Mouse (Mus musculus): ENCODE results near the gene Hist1h4j.
"Not testable (repeated sequence)": the region's sequence is repeated elsewhere in the genome, so short reads cannot be mapped to it uniquely, and the experiment has no call there.

Gene Hist1h4j

DNA sequence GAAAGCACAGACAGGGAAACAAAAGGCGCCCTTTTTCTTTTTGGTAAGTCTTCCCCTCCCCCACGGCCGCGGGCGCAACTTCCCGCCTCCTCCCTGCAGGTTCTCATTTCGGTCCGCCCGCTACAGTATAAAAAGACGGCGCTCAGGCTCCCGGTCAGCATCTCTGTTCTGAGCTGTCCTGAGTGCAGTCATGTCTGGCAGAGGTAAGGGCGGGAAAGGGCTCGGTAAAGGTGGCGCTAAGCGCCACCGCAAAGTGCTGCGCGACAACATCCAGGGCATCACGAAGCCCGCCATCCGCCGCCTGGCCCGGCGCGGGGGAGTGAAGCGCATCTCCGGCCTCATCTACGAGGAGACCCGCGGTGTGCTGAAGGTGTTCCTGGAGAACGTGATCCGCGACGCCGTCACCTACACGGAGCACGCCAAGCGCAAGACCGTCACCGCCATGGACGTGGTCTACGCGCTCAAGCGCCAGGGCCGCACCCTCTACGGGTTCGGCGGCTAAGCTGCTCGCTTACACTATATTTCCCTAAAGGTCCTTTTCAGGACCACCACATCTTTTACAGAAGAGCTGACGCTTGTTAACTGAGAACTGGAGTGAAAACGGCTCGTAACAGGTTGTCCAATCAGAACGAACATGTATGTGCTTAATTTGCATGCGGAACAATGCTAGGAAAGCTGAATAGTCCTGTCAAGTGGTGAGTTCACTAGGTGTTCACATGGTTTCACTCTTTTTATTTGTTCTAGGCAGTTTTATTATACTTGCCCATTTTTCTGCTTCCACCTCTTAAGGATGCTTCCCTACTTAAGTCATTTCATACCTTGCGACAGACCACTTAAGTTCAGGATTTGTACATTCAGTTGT, at the start of gene Hist1h4j:
TSS of gene Hist1h4j (plus strand) at position 159 of the 862 bp plus-strand sequence.
- peak; percentile 45 for DNase-seq

DNA sequence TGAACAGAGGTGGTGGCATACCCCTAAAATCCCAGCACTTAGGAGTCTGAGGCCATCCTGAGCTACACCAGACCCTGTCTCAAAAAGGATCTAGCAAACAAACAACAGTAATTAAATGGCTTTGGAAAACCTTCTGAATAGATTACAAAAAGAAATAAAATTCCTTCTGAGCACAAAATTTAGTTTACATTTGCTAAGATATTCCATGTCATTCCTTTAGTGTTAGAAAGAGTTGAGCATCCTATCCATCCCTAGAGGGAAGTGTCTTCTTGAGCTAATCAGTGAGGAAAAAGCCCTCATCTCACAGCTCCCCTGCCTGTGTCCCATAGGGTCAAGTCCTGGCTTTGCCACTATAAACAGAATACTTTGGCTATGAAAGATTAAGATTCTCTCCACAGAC, 37.1 kb upstream of the Hist1h4j start, which contains the start of gene Olfr1359:
TSS of gene Olfr1359 (plus strand) at position 301 of the 400 bp plus-strand sequence.
- DNase-seq = no peak

DNA sequence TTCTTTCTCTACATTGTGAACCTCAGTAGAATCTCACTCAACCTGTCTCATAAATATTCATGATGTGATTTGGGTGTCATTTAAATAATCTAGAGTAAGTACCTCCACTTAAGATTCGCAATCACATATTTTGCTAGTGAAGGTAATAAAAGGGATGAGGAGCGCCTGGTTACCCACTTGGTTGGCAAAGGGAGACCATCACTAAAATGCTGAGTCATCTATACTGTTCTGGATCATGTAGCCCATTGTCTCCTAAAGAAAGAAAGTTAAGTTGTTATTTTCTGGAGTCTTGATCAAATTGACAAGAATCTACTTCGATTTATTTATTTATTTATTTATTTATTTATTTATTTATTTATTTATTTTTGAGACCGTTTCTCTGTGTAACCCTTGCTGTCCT, 28.2 kb upstream of the Hist1h4j start:
- no peak for DNase-seq

DNA sequence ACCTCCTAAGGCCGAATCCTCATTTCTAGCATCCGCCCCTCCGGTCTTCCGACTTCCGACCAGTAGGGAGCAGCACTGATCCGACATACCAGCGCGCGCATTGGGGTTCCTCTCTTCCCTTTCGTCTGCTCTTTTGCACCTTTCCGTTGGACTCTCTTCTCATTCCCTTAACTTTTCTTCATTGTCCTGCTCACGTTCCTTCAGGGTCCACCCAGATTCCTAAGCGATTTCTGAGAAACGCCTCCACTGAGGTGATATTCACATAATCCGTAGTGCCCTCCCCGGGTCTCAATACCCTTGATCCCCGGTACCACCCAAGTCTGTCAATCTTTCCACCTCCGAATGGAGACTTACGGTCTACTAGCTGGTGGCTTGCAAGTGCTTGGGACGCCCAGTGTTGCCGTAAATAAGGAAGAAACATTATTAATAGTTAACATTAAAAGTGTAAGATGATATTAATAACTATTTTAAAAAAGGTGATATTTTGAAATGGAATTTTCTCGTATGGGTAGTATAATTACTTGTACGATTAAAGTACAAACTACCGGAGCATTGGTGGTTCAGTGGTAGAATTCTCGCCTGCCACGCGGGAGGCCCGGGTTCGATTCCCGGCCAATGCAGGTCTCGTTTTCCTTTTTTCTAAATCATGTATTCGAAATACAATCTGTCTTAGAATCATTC, 24.7 kb upstream of the Hist1h4j start:
- peak; percentile 88 for DNase-seq

DNA sequence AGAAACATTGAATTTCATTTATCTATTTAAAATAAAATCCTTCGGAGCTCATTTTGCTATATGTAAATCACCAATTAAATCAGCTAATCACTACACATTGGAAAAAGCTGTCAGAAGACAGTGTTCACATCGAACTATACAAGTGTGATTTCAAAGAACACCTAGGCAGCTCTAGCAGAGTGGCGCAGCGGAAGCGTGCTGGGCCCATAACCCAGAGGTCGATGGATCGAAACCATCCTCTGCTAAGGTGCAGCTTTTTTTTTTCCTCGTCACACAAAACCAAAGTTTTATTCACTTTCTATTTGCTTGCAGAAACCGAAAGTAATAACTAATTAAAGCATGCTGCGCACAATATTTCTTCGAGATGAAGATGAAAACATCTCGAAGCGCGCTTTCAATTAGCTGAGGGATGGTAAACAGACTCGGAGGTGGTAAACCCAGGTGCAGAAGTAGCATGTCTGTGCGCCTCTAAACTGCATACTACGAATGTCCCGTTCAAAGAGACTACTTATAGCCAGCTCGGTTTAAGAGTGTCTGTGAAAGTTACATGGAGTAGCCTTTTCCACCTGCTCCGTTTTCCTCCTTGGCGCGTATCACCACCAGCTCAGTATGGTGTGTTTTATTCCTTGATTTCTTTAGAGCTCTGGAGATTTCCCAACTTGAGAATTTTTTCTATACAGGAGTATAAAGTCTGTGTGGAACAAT, 23.9 kb upstream of the Hist1h4j start:
- peak; percentile 81 for DNase-seq

DNA sequence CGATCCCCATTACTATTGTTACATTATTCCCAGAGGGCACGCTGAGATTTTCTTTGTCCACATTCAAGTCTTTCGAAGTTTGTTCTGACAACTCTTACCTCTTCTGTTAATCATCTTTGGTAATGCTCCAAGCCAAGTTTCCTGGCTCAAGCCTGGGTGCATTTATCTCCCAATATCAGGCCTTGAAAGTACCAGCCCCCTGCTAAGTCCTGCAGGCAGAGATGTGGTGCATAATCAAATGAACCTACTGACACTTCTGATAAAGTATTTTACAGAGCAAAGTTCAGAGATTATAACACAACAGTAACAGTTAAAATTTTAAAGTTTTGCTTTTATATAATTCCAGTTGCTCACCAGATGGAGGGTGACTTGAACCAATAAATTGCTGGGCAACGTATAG, 23.2 kb upstream of the Hist1h4j start:
- no peak for DNase-seq

DNA sequence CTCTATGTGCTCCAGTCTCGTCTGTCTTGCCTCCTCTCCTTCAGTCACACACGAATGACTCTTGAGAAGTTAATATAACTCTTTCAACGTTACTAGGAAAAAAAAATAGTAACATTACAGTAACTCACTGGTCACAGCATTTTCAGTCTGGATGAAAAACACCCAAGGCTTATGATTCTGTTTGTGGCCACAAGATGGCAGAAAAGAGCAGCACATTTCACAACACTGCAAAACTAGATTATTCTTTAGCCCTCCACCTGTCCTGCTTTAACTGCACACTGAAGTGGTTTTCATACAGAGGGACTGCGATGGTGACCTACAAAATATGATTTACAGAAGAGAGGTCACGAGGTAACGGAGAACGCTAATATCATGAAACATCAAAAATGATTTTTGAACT, 20.1 kb upstream of the Hist1h4j start:
- DNase-seq = peak; percentile 73

DNA sequence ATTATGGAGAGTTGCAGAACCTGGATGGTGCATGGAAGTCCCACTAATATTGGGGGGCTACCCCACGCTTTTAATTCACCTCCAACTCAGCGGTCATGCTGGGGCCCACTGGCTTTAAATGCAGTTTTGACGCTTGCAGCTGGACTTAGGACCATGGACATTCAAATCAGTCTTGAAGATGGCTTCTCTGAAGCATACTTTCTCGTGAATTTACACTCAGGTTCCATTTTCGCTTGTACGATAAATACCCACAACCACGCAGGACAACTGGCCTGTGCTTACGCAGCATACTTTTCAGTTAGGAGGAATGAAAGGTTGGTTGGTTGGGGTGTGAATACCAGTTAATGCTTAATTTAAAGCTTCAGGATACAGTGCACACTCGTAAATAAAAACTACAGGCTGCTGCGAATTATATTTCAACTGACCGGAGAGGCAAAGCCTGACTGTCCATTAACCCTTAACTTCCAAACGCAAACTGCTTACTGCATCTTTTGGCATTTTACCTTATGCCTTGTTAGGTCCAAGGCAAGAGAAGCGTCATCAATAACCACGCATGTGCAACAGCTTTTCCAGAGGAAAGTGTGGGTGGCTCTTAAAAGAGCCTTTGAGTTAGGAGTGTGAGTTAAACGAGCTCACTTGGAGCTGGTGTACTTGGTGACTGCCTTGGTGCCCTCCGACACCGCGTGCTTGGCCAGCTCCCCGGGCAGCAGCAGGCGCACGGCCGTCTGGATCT, 19.6 kb upstream of the Hist1h4j start:
- DNase-seq = no peak

DNA sequence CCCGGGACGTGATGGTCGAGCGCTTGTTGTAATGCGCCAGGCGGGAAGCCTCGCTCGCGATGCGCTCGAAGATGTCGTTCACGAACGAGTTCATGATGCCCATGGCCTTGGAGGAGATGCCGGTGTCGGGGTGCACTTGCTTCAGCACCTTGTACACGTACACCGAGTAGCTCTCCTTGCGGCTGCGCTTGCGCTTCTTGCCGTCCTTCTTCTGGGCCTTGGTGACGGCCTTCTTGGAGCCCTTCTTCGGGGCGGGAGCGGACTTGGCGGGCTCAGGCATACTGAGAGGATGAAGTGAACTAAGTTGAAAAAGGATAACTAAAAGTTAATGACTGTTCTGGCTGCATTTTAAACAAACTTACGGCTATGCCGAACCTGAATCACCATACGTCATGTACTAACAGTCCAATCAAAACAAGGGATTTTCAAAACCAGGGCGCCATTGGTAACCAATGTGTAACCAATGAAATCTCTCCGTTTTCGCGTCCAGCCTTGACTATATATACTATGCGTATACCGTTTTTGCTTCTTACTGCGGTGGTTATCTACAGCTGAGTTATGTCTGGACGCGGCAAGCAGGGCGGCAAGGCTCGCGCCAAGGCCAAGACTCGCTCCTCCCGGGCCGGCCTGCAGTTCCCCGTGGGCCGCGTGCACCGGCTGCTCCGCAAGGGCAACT, 18.9 kb upstream of the Hist1h4j start, which contains the start of the genes Hist1h2bl and Hist1h2ai:
TSS of gene Hist1h2bl (minus strand) at position 280 of the 676 bp plus-strand sequence.
TSS of gene Hist1h2ai (plus strand) at position 559 of the 676 bp plus-strand sequence.
- peak; percentile 76 for DNase-seq

DNA sequence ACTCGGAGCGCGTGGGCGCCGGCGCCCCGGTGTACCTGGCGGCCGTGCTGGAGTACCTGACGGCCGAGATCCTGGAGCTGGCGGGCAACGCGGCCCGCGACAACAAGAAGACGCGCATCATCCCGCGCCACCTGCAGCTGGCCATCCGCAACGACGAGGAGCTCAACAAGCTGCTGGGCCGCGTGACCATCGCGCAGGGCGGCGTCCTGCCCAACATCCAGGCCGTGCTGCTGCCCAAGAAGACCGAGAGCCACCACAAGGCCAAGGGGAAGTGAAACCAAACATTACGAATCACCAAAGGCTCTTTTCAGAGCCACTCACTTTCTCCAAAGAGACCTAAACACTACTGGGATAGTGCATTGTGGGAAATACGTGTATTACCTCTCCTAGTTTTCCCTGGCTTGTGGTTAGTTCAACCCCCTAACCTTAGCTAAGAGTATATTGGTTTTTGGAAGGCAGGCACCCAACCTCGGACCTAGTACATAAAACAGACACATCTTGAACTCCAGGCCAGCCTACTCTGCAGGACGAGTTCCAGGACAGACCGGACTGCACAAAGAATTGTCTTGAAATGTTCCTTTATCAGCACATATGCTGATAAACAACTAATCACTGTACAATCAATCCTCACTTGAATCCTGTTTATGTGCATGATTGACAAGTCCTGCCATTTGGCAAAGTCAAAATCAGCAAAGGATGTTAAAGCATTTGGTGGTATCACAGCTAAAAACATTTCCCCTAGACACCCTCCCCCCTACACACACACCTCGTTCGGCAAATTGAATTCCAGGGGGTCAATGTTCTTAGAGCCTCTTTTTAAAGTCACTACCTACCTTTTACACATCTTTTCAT, 18.1 kb upstream of the Hist1h4j start:
- peak; percentile 31 for DNase-seq

DNA sequence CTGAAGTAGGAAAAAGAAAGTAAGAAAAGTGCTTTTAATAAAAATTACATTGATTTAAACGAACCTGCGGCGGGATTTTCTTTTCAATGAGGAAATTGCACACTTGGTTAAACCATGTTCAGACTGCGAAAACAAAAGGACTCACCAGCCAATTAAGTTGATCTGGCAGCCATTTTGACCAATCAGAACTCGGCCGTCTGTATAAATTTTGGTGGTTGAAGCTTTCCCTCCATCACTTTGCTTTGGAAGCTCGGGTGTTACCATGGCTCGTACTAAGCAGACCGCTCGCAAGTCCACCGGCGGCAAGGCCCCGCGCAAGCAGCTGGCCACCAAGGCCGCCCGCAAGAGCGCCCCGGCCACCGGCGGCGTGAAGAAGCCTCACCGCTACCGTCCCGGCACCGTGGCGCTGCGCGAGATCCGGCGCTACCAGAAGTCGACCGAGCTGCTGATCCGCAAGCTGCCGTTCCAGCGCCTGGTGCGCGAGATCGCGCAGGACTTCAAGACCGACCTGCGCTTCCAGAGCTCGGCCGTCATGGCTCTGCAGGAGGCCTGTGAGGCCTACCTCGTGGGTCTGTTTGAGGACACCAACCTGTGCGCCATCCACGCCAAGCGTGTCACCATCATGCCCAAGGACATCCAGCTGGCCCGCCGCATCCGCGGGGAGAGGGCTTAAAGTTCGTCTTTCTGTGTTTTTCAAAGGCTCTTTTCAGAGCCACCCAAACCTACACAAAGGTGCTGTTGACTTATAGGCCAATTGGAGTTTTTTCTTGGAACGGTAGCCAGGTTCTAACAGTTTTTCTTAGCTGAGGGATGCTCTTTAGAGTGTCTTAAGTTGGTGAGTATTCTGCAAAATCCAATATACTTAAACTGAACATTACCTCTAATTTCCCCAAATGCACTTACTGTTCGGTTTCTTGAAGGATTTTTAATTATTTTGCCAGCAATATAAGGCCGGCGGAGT, 17.2 kb upstream of the Hist1h4j start, which contains the start of gene Hist1h3h:
TSS of gene Hist1h3h (plus strand) at position 263 of the 961 bp plus-strand sequence.
- peak; percentile 58 for DNase-seq

DNA sequence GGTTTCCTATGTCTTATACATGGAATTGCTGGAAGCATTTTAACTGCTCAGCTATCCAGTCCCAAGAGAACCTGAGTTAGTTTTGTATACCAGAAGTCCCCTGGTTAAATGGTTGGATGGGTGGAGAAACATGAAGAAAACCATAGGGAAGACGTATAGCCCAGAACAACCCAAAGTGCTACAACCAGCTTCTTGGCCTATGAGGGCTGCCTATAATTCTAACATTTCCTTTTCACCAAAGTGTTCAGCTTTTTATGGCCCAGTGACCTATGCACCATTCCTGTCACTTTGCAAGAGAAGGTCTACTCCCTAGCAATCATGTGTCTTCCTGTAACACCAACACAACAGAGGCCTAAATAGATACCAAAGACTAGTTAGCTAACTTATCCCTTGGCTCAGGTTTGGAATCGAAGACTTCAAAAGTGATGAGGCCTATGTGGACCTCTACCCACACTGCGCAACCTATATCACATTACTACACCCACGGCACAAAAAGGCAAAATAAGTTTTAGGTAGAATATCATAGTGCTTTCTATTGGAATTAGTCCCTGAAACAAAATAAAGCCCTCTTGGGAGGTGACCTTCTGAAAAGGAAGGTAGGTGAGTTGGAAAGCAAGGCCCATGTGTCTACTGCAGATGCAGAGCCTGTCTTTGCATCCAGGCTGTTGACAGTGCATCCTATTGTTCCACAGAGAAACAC, 16.3 kb upstream of the Hist1h4j start:
- DNase-seq = no peak

DNA sequence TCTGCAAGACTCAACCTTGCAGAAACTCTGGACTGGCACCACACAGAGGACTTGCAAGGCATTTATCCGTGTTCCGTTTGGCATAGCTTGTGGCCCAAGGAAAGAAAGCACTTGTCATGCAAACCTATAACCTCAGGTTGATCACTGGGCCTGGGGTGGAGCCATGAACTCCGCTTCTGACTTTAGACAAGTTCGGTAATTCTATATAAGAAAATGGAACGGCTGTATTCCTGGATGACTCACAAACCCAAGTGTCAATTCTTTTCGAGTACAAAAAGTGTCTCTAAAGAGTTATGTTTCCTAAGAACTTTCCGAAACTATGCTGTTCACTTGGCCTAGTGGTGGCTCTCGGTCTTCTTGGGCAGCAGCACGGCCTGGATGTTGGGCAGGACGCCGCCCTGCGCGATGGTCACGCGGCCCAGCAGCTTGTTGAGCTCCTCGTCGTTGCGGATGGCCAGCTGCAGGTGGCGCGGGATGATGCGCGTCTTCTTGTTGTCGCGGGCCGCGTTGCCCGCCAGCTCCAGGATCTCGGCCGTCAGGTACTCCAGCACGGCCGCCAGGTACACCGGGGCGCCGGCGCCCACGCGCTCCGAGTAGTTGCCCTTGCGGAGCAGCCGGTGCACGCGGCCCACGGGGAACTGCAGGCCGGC, 13.6 kb upstream of the Hist1h4j start:
- DNase-seq = not testable (repeated sequence)

DNA sequence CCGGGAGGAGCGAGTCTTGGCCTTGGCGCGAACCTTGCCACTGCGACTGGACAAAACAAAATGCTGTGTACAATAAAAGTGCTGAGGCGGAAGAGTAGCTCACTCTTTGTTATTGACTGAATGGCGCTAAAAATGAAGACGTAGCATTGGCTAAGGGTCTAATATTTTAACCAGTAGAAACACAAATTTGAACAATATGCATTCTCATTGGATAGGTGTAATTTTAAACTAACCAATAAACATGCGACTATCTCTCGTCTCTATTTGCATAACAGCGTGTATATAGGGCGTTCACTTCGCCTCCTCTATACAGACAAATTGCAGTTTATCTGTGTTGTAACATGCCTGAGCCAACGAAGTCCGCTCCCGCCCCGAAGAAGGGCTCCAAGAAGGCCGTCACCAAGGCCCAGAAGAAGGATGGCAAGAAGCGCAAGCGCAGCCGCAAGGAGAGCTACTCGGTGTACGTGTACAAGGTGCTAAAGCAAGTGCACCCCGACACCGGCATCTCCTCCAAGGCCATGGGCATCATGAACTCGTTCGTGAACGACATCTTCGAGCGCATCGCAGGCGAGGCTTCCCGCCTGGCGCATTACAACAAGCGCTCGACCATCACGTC, 13.0 kb upstream of the Hist1h4j start, which contains the start of gene Hist1h2bm:
TSS of gene Hist1h2bm (plus strand) at position 288 of the 616 bp plus-strand sequence.
- DNase-seq = peak; percentile 64

DNA sequence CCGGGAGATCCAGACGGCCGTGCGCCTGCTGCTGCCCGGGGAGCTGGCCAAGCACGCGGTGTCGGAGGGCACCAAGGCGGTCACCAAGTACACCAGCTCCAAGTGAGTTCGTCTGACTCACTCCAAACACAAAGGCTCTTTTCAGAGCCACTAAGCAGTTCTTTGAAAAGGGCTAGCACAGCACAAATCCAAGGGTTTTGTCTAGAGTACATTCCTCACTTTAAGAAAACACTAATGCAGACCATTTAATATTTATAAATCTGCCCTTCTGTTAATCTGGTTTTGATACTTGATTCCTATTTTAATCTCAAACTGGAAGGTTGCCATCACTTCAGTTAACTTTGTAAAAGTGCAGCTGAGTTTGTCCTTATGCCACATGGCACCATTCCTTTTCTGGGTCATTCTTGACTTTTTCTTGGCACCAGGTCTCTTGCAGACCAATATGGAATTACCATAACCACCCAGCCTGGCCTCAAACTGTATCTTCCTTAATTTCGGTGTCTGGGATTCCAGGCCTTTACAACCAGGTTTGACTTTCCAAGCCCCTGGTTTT, 12.4 kb upstream of the Hist1h4j start:
- no peak for DNase-seq

DNA sequence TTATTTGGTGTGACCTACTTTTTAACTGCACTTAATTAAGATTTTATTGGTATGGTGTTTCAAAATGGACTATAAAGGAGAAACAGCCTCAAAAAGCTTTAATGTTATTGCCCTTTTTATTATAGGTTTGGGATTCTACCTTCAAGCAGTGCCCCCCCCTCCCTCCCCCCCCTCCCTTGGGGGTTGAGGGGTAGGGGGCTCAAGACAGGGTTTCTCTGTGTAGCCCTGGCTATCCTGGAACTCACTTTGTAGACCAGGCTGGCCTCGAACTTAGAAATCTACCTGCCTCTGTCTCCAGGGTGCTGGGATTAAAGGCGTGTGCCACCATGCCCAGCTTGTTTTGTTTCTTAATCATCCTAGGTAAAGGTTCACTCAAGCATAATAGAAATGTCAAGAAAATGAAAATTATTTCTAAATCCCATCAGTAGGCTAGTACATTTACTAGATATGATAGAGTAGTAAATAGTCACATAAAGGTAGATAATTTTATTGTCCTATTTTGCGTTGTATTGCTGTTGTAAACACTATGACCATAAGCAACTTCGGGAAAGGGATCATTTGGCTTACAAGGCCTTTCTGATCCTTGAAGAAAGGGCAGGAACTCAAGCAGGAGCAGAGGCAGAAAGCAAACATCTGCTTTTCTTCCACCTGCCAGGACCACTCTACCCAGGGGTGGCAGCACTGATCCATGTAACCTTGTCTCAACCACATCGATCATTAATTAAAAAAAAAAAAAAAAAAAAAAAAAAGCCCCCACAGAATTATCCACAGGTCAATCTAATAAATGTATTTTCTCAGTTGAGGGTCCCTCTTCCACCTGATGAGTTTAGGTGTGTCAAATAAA, 11.6 kb upstream of the Hist1h4j start:
- no peak for DNase-seq
